Mouse (Mus musculus) neural tube, embryonic 13.5 days (tissue): ENCODE data around the gene Ankrd22. TPM values are rescaled to one million over a fixed set of nuclear protein-coding genes. Genes with fewer than 3 reads are reported as not detected.

Source experiments
- ATAC-seq: fragments of 200-750 bp; cut with Nextera tagmentation; 2 replicates; pipeline ENCODE4 v1.8.0; 2017; ENCODE audit warnings: low read depth, mild to moderate bottlenecking, moderate TSS enrichment, moderate library complexity
- H3K27ac ChIP-seq: fragments of 300-500 bp; sonication (generic); replicated peaks from 2 replicates; pipeline ENCODE4 v1.5.1; 2015; ENCODE audit warnings: moderate library complexity, mild to moderate bottlenecking, inconsistent platforms
- H3K27me3 ChIP-seq: fragments of 300-500 bp; sonication (generic); 2 replicates; pipeline ENCODE4 v1.6.1; 2015; ENCODE audit warnings: mild to moderate bottlenecking, inconsistent platforms
- H3K36me3 ChIP-seq: fragments of 300-500 bp; sonication (generic); 2 replicates; pipeline ENCODE4 v1.6.1; 2015; ENCODE audit warnings: mild to moderate bottlenecking, inconsistent platforms
- H3K4me1 ChIP-seq: fragments of 300-500 bp; sonication (generic); replicated peaks from 2 replicates; pipeline ENCODE4 v1.6.1; 2015; ENCODE audit warnings: inconsistent platforms
- H3K4me2 ChIP-seq: fragments of 300-500 bp; sonication (generic); 2 replicates; pipeline ENCODE4 v1.6.1; 2015; ENCODE audit warnings: inconsistent platforms, mild to moderate bottlenecking, moderate library complexity
- H3K4me3 ChIP-seq: fragments of 300-500 bp; sonication (generic); 2 replicates; pipeline ENCODE4 v1.5.1; 2015; ENCODE audit warnings: mild to moderate bottlenecking, inconsistent platforms
- H3K9ac ChIP-seq: fragments of 300-500 bp; sonication (generic); 2 replicates; pipeline ENCODE4 v1.6.1; 2015; ENCODE audit warnings: moderate library complexity, mild to moderate bottlenecking, inconsistent platforms
- H3K9me3 ChIP-seq: fragments of 300-500 bp; sonication (generic); 2 replicates; pipeline ENCODE4 v1.6.1; 2016; ENCODE audit warnings: inconsistent platforms
- WGBS: fragments of 180-500 bp; shearing (Covaris S2); methylation state at CpG from one replicate; pipeline ENCODE4 v1.1.7; 2015; 5-methylcytosine and 5-hydroxymethylcytosine counted together
- polyA plus RNA-seq: library from polyadenylated mRNA; unstranded; fragments of >200 nt; fragmentation: Nextera tagmentation; extraction: Ambion mirVana; gene quantifications from 2 replicates; pipeline ENCODE4 v1.2.1, GENCODE M21; 2015

Gene Ankrd22
- polyA plus RNA-seq, 1 experiment from 2014 or later, result not detected

GRCm38 (mm10) chr19:34174004-34174403 is 8.2 kb upstream of the Ankrd22 start:
- Histone ChIP-seq H3K27me3 (no peaks in the 10 kb centered on the region), H3K36me3 (no peaks in the 10 kb centered on the region), H3K9ac (no peak overlapping the region), H3K9me3 (no peaks in the 10 kb centered on the region), H3K4me2 (no peak overlapping the region), H3K27ac (no peak overlapping the region), H3K4me3 (no peak overlapping the region), H3K4me1 (no peaks in the 10 kb centered on the region)
- WGBS, result 93% methylated on average over 3 of the region's 3 CpGs
- ATAC-seq, result no peak

GRCm38 (mm10) chr19:34171167-34171566 is 5.3 kb upstream of the Ankrd22 start:
- no peak overlapping the region for H3K9ac ChIP-seq
- H3K27me3 ChIP-seq, result no peaks in the 10 kb centered on the region
- no peak overlapping the region for H3K27ac ChIP-seq
- ATAC-seq, result no peak
- 67% methylated on average over 3 of the region's 3 CpGs for WGBS
- H3K4me3 ChIP-seq, result no peak overlapping the region
- no peaks in the 10 kb centered on the region for H3K9me3 ChIP-seq
- H3K36me3 ChIP-seq, result no peaks in the 10 kb centered on the region
- no peaks in the 10 kb centered on the region for H3K4me1 ChIP-seq
- H3K4me2 ChIP-seq, result no peak overlapping the region

GRCm38 (mm10) chr19:34169121-34169520 is 3.3 kb upstream of the Ankrd22 start:
- no peak overlapping the region for H3K27ac ChIP-seq
- no peaks in the 10 kb centered on the region for H3K4me1 ChIP-seq
- ATAC-seq, result no peak
- no peak overlapping the region for H3K9ac ChIP-seq
- H3K4me2 ChIP-seq, result no peak overlapping the region
- H3K36me3 ChIP-seq, result no peaks in the 10 kb centered on the region
- no peaks in the 10 kb centered on the region for H3K9me3 ChIP-seq
- H3K27me3 ChIP-seq, result no peaks in the 10 kb centered on the region
- H3K4me3 ChIP-seq, result no peak overlapping the region

- Histone ChIP-seq H3K9me3 (no peaks in the 10 kb centered on the region), H3K4me2 (no peak overlapping the region), H3K9ac (no peak overlapping the region), H3K27me3 (no peaks in the 10 kb centered on the region), H3K4me1 (no peaks in the 10 kb centered on the region), H3K4me3 (no peak overlapping the region), H3K36me3 (no peaks in the 10 kb centered on the region), H3K27ac (no peak overlapping the region)
- WGBS, result 40% methylated on average over 7 of the region's 7 CpGs
- no peak for ATAC-seq
Measured at GRCm38 (mm10) chr19:34167896-34168661, 2.2 kb upstream of the Ankrd22 start.

DNA sequence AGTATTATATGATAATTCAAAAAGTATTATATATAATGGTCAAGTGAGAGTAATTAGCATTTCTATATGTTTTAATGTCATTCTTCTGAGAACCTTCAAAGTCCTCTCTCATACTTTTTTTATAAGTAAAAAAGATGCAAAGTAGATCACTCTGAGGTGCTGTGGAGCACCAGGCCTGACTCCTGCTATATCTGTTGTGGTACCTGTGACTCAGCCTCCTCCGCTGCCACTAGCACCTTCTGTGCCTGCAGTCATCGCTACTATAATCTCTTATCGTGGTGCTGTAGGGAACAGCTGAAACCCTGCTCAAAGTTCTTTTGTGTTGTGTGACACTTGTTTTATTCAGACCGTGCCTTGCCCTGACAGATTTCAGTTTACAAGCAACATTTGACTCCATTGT is 533 bp upstream of the Ankrd22 start:
- Histone ChIP-seq H3K4me2 (no peak overlapping the region), H3K27ac (no peak overlapping the region), H3K4me1 (no peaks in the 10 kb centered on the region), H3K9ac (no peak overlapping the region), H3K27me3 (no peaks in the 10 kb centered on the region), H3K4me3 (no peak overlapping the region), H3K36me3 (no peaks in the 10 kb centered on the region), H3K9me3 (no peaks in the 10 kb centered on the region)
- no peak for ATAC-seq
- 73% methylated on average over 4 of the region's 4 CpGs for WGBS

GRCm38 (mm10) chr19:34162693-34163092 is 3.2 kb downstream of the Ankrd22 start:
- Histone ChIP-seq H3K36me3 (no peaks in the 10 kb centered on the region), H3K4me3 (no peak overlapping the region), H3K9ac (no peak overlapping the region), H3K27me3 (no peaks in the 10 kb centered on the region), H3K9me3 (no peaks in the 10 kb centered on the region), H3K4me1 (no peaks in the 10 kb centered on the region), H3K4me2 (no peak overlapping the region), H3K27ac (no peak overlapping the region)
- WGBS, result 93% methylated on average over 5 of the region's 5 CpGs
- no peak for ATAC-seq

- Histone ChIP-seq H3K4me3 (no peak overlapping the region), H3K36me3 (no peaks in the 10 kb centered on the region), H3K9ac (no peak overlapping the region), H3K27me3 (no peaks in the 10 kb centered on the region), H3K4me2 (no peak overlapping the region), H3K4me1 (no peaks in the 10 kb centered on the region), H3K27ac (no peak overlapping the region), H3K9me3 (no peaks in the 10 kb centered on the region)
- ATAC-seq, result no peak
- 85% methylated on average over 6 of the region's 6 CpGs for WGBS
Measured at GRCm38 (mm10) chr19:34153263-34154144, 12.3 kb downstream of the Ankrd22 start.

- no peaks in the 10 kb centered on the region for H3K27me3 ChIP-seq
- H3K9ac ChIP-seq, result no peak overlapping the region
- H3K36me3 ChIP-seq, result no peaks in the 10 kb centered on the region
- H3K4me1 ChIP-seq, result no peaks in the 10 kb centered on the region
- no peak overlapping the region for H3K27ac ChIP-seq
- no peak for ATAC-seq
- no peak overlapping the region for H3K4me2 ChIP-seq
- no peaks in the 10 kb centered on the region for H3K9me3 ChIP-seq
- 83% methylated on average over 1 of the region's 1 CpGs for WGBS
- H3K4me3 ChIP-seq, result no peak overlapping the region
Measured at GRCm38 (mm10) chr19:34151909-34152308, 13.9 kb downstream of the Ankrd22 start.

DNA sequence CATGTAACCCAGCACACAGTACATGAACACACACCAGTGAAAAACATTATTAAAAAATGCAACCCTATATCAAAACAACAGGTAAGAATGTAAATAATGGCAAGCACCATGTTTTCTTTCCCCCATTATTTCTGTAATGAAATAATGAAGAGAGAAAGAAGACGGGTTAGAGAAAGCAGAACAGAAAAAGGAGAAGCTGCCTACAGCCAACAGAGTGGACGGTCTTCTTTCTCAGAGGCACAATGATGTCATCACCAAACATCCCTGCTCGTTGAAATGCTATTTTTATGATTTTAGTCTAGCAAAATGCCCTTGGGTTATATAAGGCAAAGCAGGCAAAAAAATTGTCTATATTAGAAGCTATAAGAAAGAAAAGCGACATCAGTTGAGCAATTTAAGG is 17.4 kb downstream of the Ankrd22 start:
- 88% methylated on average over 4 of the region's 4 CpGs for WGBS
- Histone ChIP-seq H3K27me3 (no peaks in the 10 kb centered on the region), H3K36me3 (no peaks in the 10 kb centered on the region), H3K4me2 (no peak overlapping the region), H3K27ac (no peak overlapping the region), H3K4me3 (no peak overlapping the region), H3K9me3 (no peaks in the 10 kb centered on the region), H3K4me1 (no peaks in the 10 kb centered on the region), H3K9ac (no peak overlapping the region)
- no peak for ATAC-seq

- Histone ChIP-seq H3K4me2 (no peak overlapping the region), H3K4me1 (no peaks in the 10 kb centered on the region), H3K4me3 (no peak overlapping the region), H3K9me3 (no peaks in the 10 kb centered on the region), H3K27me3 (no peaks in the 10 kb centered on the region), H3K9ac (no peak overlapping the region), H3K36me3 (no peaks in the 10 kb centered on the region), H3K27ac (no peak overlapping the region)
- WGBS, result 75% methylated on average over 3 of the region's 3 CpGs
- ATAC-seq, result no peak
Measured at GRCm38 (mm10) chr19:34139431-34140046, 26.3 kb downstream of the Ankrd22 start.

DNA sequence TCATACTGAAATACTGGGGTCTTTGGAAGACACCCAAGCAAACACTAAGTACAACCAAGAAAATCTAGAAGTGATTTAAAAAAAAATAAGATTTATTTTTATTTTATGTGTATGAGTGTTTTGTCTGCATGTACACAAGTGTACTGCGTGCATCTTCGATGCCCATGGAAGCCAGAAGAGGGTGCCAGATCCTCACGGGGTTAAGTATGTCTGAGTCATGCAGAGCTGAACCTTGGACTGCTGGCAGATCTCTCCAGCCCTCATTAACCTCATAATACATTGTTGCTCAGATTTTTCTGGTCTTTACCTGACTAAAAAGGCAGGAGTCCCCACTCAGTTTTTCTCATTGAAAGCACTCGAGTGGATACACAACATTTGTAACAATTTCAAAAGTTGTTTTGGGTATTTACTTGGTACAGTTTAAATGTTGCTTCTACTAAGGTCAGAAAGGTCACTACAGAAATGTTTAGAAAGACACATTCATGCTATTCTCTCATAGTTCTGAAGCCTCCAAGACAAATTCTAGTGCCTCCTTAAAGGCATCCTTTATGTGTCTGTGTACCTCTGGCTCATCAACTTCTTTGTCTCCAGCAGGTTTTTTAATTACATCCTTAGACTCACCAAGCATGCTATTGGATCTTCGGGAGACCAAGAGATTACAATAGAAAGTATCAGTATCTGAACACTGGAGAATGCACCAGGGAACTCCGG is 27.0 kb downstream of the Ankrd22 start:
- no peak overlapping the region for H3K9ac ChIP-seq
- H3K27ac ChIP-seq, result no peak overlapping the region
- no peak overlapping the region for H3K4me2 ChIP-seq
- H3K9me3 ChIP-seq, result no peaks in the 10 kb centered on the region
- H3K27me3 ChIP-seq, result no peaks in the 10 kb centered on the region
- ATAC-seq, result no peak
- H3K36me3 ChIP-seq, result no peaks in the 10 kb centered on the region
- no peaks in the 10 kb centered on the region for H3K4me1 ChIP-seq
- H3K4me3 ChIP-seq, result no peak overlapping the region
- WGBS, result 84% methylated on average over 6 of the region's 6 CpGs
